In the genomic region with DNA sequence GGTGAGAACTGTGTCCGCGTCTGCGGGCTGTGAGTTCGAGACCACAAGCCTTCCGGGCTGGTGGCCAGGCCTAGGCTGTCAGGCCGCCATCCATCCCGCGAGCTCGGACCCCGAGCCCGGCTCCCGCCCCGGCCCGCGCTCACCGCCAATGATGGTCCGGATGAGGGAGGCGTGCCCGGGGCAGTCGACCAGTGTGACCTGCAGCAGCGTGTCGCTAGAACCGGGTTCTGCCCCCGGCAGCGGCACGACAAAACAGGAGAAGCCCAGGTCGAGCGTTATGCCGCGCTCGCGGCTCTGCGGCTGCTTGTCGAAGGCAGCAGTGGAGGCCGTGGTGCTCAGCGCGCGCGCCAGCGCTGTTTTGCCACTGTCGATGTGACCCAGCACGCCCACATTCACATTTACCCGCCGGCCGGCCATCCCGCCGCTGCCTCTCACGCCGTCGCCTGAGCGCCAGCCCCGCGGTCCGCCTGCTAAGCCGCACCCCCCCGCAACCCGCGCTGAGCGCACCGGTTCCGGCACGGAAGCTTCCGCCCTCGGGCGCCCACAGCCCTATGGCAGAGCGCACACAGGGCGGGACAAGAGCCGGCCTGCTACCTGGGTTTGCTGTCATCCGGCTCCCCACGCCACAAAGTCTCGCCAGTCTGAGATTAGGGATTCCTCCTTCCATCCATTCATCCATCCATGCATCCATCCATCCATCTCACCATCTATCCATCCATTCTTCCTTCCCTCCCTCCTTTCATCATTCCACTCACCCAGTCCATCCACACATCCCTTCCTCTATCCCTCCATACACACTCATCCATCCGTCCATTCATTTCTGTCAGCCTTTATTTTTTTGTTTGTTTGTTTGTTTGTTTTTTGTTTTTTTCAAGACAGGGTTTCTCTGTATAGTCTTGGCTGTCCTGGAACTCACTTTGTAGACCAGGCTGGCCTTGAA, we compare ENCODE assay signal across 8 mouse cellular contexts. TPM values are rescaled to one million over a fixed set of nuclear protein-coding genes. Genes with fewer than 3 reads are reported as not detected.
DNase-seq lines count a peak whose midpoint lies in the region; ATAC-seq and TF ChIP-seq lines count a peak whose summit lies in the region.

A gene (minus strand): TSS at position 477 of the 940 bp plus-strand sequence.

- peak; percentile 93 for ATAC-seq in erythroid progenitor cell, adult 5-6 weeks (replicated peaks; ENCODE audit: low FRiP score, poor library complexity, severe bottlenecking)
- ATAC-seq in heart, embryonic 13.5 days (ENCODE audit: extremely low read depth, insufficient number of reproducible peaks, low FRiP score, low TSS enrichment): peak; percentile 66; the same call in 1 of the 2 replicates
- peak; percentile 93 for ATAC-seq in liver, embryonic 11.5 days (replicated peaks; ENCODE audit: low FRiP score)

- H3ac ChIP-seq in myocyte (ENCODE audit: control insufficient read depth, insufficient read length): peak within 1 kb of the TSS; percentile 41

- no peaks in the 10 kb centered on the region for H3K36me3 ChIP-seq in heart, embryonic 13.5 days
- no peaks in the 10 kb centered on the region for H3K36me3 ChIP-seq in liver, embryonic 11.5 days (ENCODE audit: control insufficient read depth, insufficient read depth, low read length)
- H3K36me3 ChIP-seq in myocyte (ENCODE audit: control insufficient read depth, insufficient read depth): no peaks in the 10 kb centered on the region

- peak within 1 kb of the TSS; percentile 90 for H3K9ac ChIP-seq in heart, embryonic 13.5 days
- peak within 1 kb of the TSS; percentile 92 for H3K9ac ChIP-seq in liver, embryonic 11.5 days (ENCODE audit: low read depth, low read length)

- no peaks in the 10 kb centered on the region for H3K79me2 ChIP-seq in myocyte (ENCODE audit: control insufficient read depth, insufficient read depth)

- under 1% methylated on average over 72 of the region's 72 CpGs for WGBS in heart, embryonic 13.5 days
- 1% methylated on average over 72 of the region's 72 CpGs for WGBS in liver, embryonic 11.5 days

- H3K4me2 ChIP-seq in heart, embryonic 13.5 days: peak within 1 kb of the TSS; percentile 92
- peak within 1 kb of the TSS; percentile 80 for H3K4me2 ChIP-seq in liver, embryonic 11.5 days
- peak within 1 kb of the TSS; percentile 73 for H3K4me2 ChIP-seq in myocyte (ENCODE audit: low read depth)

- peak; percentile 90 for DNase-seq in CD4-positive, CD25-positive, alpha-beta regulatory T cell, adult 2 months (ENCODE audit: low read depth, low spot score)
- DNase-seq in kidney, postnatal 10 days: peak; percentile 89
- peak; percentile 81 for DNase-seq in liver, embryonic 11.5 days (ENCODE audit: low spot score)
- DNase-seq in spleen, postnatal 4 days (ENCODE audit: low spot score in 2 of 2): peak; percentile 86 to 96

- H3K4me3 ChIP-seq in brown adipose tissue, adult 24 weeks (ENCODE audit: insufficient read depth, low read depth, low read length): peak within 1 kb of the TSS; percentile 83
- H3K4me3 ChIP-seq in heart, embryonic 13.5 days: peak within 1 kb of the TSS; percentile 91
- peak within 1 kb of the TSS; percentile 90 for H3K4me3 ChIP-seq in liver, embryonic 11.5 days (ENCODE audit: low read depth, low read length)
- H3K4me3 ChIP-seq in myocyte: peak within 1 kb of the TSS; percentile 38

- no peaks in the 10 kb centered on the region for H3K9me3 ChIP-seq in heart, embryonic 13.5 days
- H3K9me3 ChIP-seq in liver, embryonic 11.5 days (ENCODE audit: control insufficient read depth, low read length): no peaks in the 10 kb centered on the region

- H3K4me1 ChIP-seq in brown adipose tissue, adult 24 weeks (ENCODE audit: control insufficient read depth, insufficient read depth, insufficient read length, low read length): no peaks in the 10 kb centered on the region
- peaks cover 17% of the 10 kb centered on the region for H3K4me1 ChIP-seq in heart, embryonic 13.5 days
- H3K4me1 ChIP-seq in liver, embryonic 11.5 days (replicated peaks; ENCODE audit: control insufficient read depth, insufficient read depth, low read length): peaks cover 9% of the 10 kb centered on the region

- peaks cover 11% of the 10 kb centered on the region for H3K27me3 ChIP-seq in heart, embryonic 13.5 days (replicated peaks)
- no peaks in the 10 kb centered on the region for H3K27me3 ChIP-seq in liver, embryonic 11.5 days (replicated peaks; ENCODE audit: control insufficient read depth, insufficient read depth, low read length)
- H3K27me3 ChIP-seq in myocyte (ENCODE audit: control insufficient read depth, insufficient read depth, insufficient read length): peaks cover 14% of the 10 kb centered on the region

- peak; percentile 86 for TF ChIP-seq POLR2A in myocyte (IDR thresholded peaks at IDR 0.05; ENCODE audit: insufficient read length, low read depth)

- H3K27ac ChIP-seq in brown adipose tissue, adult 24 weeks (replicated peaks; ENCODE audit: low read depth, low read length): no peak within 1 kb of the TSS
- peak within 1 kb of the TSS; percentile 65; the same call in 1 of the 2 replicates for H3K27ac ChIP-seq in heart, embryonic 13.5 days (replicated peaks)
- peak within 1 kb of the TSS; percentile 77; the same call in 1 of the 2 replicates for H3K27ac ChIP-seq in liver, embryonic 11.5 days (ENCODE audit: low read depth, low read length)

TF ChIP-seq in myocyte, 11 proteins besides CTCF, POLR2A, EP300 and RAD21:
- TF ChIP-seq E2F4 (IDR thresholded peaks at IDR 0.05; ENCODE audit: insufficient read depth) (peak; percentile 73), TCF12 (IDR thresholded peaks at IDR 0.05; ENCODE audit: insufficient read depth, poor library complexity, severe bottlenecking) (no peak), MYOD1 (IDR thresholded peaks at IDR 0.05; ENCODE audit: control insufficient read depth in 1 of 3, insufficient read length in 2 of 3, low read depth in 2 of 3) (peak in 1 of 3 experiments; percentile 17), SRF (IDR thresholded peaks at IDR 0.05; ENCODE audit: control insufficient read depth, insufficient read length, low read depth) (no peak), MYOG (IDR thresholded peaks at IDR 0.05; ENCODE audit: control insufficient read depth in 1 of 3, insufficient read depth in 1 of 3, insufficient read length in 2 of 3, low read depth in 2 of 3) (peak in 2 of 3 experiments; percentile 34 to 60), CEBPB (IDR thresholded peaks at IDR 0.05; ENCODE audit: insufficient read depth, poor library complexity, severe bottlenecking) (no peak), TCF3 (IDR thresholded peaks at IDR 0.05; ENCODE audit: insufficient read length, low read depth) (no peak), REST (IDR thresholded peaks at IDR 0.05; ENCODE audit: insufficient read depth, insufficient read length) (no peak), MAX (IDR thresholded peaks at IDR 0.05; ENCODE audit: low read depth) (no peak), USF1 (IDR thresholded peaks at IDR 0.05; ENCODE audit: low read depth) (no peak), POLR2AphosphoS2 (IDR thresholded peaks at IDR 0.05; ENCODE audit: insufficient read length, low read depth) (peak; percentile 77)
TF ChIP-seq in myocyte: peak in this region for 4.

RNA-seq across cellular contexts. Expression of the gene that starts here (rescaled TPM):
- polyA plus RNA-seq in brown adipose tissue, adult 24 weeks (2012; ENCODE audit: insufficient read depth, insufficient read length, missing spikeins): 3.5 and 4.5 TPM in 2 replicates
- total RNA-seq in erythroid progenitor cell, adult 5-6 weeks (2015; ENCODE audit: low replicate concordance): 7.2 and 7.5 TPM in 2 replicates
- 5.9 and 8.8 TPM in 2 replicates for total RNA-seq in erythroid progenitor cell, adult 5-6 weeks (2017; ENCODE audit: low replicate concordance)
- 16.5 and 18.6 TPM in 2 replicates for polyA plus RNA-seq in heart, embryonic 13.5 days (2015; fragmentation: Nextera tagmentation; extraction: Ambion mirVana)
- 46.1 and 46.7 TPM in 2 replicates for polyA plus RNA-seq in liver, embryonic 11.5 days (2014; fragmentation: Nextera tagmentation; extraction: Ambion mirVana)
- 14.5 TPM for polyA plus RNA-seq in myocyte (2012; fragmentation: generic; extraction: Trizol)

Comparison
In these comparisons a context has a peak if more than half of its experiments do, and no peak if none do; other contexts are left out.
1. H3K4me3 ChIP-seq: peak in every context shown above with its lines; median percentile 91 in heart, embryonic 13.5 days; 90 in liver, embryonic 11.5 days; 83 in brown adipose tissue, adult 24 weeks; 38 in myocyte.